Mouse (Mus musculus) kidney, adult 2 months (tissue): ENCODE data around the gene Ptprf.

ENCODE experiments used
- CTCF ChIP-seq: fragments of 200-500 bp; conservative IDR thresholded peaks from 2 replicates; pipeline ENCODE4 v1.5.1; 2011; ENCODE audit warnings: low read depth, mild to moderate bottlenecking, control low read depth, low read length, moderate library complexity, mixed read lengths; ENCODE audit not compliant: insufficient read depth, insufficient read length
- POLR2A ChIP-seq: fragments of 200-500 bp; IDR thresholded peaks from one replicate; pipeline ENCODE4 v1.6.1; 2011; ENCODE audit warnings: low read depth, low read length, control low read depth

- TF ChIP-seq CTCF (no peak), POLR2A (no peak)
Measured at GRCm38 (mm10) chr4:118320636-118321035, 29.4 kb upstream of the Ptprf start.
